Mouse (Mus musculus) spleen, postnatal 4 days (tissue): ENCODE results near the gene Inpp4b.

Experiments used
- DNase-seq, 2 experiments: peaks; one replicate each; pipeline ENCODE4 v3.0.0; 2022; ENCODE audit warnings: low spot score in 2 of 2

Inpp4b gene

DNA sequence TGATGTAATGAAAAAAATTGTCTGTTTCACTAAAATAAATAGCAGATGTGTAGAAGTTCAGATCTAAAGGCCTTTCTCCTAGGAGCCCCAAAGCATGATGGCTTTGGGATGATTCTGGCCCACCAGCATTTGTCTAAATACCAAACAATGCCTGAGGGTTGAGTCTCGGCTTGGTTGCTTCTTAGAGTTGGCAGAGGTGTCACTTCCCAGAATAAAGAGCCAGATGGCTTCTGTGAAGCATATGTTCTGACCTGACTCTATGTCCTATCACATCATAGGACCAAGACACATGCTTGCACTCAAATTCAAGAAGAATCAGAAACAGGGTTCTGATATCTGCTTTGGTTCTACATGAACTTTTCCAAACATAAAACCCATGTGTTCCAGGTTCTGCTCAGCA is 365.1 kb downstream of the Inpp4b start:
- DNase-seq, result no peak

DNA sequence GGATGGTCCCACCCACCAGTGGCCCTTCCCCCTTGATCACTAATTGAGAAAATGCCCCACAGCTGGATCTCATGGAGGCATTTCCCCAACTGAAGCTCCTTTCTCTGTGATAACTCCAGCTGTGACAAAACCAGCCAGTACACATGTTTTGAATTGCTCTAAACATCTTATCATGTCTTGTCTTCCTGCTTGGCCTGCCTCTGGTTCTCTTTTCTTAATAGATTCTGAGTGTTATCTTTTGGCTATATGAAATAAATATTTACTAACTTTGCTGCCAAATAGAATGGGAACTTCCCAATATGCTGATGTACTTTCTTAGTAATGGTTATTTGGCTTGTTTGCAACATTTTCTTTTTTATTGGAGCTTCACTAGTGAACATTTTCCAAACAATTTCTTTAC is 389.0 kb downstream of the Inpp4b start:
- DNase-seq, result no peak

DNA sequence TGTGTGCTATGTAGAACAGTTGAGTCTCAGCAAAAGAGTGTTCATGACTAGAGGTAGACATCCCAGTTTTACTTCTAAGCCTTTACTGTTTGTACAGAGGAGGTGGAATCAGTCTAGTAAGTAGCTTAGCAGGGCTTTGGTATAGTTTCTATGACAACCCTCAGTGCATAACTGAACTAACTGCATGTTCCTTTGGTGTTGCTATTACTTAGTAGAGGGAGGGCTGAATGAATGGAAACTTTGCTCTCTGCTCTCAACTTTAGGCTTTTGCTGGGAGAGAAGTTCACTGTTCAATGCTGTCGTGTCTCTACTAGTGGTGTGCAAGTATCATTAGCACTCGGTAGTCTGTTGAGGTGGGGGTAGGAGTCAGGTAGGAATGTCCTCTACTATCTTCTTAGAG is 393.3 kb downstream of the Inpp4b start:
- no peak for DNase-seq

DNA sequence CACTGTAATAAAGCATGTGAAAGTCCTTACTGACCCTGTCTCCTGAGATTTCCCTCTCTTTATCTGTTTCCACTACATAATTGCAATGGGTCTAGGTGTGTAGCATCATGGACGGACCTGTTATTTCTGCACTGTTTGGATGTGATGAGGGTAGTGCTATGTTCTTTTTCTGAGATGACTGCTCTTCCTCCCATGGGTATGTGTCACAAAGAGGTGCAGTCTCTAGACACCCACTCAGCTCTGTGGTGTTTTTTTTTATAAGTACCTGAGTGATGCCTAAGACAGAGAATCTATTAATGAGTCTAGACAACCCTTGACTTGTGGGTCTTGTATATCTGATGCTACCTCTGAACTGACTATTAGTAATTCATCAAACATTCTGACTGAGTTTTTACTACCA is 393.7 kb downstream of the Inpp4b start:
- no peak for DNase-seq

DNA sequence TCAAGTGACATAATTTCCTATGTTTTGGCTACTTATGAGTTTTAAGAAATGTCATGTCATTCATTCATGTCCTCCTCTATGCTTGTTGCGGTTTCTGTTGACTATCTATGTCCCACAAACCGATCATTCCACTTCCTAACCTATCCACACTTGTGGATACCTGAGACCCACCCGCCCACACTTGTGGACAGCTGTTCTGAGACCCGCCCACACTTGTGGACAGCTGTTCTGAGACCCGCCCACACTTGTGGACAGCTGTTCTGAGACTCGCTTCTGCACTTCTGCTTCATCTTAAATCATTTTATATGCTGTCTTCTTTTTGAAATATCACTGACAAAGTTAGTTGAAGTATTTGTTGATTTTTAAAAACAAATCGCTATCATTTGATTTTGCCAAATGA is 400.2 kb downstream of the Inpp4b start:
- no peak for DNase-seq

DNA sequence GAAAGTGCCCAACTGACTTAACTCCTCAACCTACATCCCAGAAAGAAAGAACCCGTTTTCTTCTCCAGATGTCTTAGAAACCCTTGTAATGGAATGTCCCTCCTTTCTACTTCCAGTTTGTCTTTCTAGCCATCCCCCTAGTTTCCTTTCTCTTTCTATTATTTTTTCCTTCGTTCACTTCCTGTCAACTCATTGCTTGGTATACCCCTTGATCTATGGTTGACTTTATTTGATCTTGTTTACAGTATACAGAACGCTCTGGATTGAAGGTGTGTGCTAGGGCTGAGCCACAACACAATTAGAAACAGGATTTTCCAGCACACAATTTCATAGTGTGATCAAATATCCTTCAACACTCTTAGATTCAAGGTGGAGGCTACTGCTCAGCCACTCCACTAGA is 400.7 kb downstream of the Inpp4b start:
- DNase-seq, result no peak

DNA sequence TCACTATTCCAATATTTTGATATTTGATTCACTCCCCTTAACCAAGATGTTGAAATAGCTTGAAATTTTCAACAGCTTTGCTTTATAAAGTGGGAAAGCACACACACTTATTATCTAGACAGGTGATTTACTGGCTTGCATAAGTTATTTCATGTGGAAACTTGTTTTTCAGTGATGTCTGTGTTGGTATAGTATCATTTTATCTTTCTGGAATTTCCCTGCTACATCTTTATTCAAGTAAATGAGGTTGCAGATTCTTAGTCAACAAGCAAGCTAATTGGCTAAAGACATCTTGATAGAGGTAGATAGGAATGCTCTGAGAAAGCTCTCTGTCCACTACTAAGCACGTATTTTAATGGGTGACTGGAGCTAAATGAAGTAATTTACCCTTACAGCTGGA is 403.1 kb downstream of the Inpp4b start:
- no peak for DNase-seq

DNA sequence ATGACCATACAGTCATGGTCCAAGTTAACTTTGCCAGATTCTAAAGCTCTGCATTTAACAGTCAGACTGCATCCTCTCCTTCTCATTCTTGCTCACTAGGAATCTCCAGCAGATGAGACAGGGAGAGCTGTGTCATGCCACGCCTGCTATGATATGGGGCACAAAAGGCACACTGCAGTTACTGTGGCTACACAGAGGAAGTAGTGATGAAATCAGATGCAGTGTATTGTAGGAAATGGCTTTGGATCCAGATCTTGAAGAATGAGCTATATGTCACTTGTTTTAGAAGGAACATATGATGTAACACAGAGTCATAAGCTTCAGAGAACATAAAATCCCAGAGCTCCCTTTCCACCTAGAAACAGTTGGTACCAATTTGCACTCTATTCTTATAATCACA is 408.8 kb downstream of the Inpp4b start:
- no peak for DNase-seq

DNA sequence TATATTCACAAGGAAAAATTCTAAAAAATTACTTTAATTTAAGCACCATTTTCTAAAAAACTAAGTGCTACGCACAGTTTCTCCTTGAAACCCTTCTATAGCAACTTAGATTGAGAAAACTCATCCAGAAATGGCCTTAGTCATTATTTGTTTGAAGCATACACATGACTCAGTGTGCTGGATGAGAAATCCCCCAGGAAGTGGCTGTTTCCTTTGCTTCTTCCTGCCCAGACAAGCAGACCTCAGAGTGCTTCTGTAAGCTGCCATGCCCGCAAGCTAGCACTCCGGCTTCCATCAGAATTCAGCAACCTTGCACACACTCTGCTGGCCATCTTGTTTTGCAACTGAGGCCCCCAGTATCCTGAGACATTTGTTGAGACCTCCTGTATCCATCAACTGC is 414.3 kb downstream of the Inpp4b start:
- DNase-seq, result no peak

DNA sequence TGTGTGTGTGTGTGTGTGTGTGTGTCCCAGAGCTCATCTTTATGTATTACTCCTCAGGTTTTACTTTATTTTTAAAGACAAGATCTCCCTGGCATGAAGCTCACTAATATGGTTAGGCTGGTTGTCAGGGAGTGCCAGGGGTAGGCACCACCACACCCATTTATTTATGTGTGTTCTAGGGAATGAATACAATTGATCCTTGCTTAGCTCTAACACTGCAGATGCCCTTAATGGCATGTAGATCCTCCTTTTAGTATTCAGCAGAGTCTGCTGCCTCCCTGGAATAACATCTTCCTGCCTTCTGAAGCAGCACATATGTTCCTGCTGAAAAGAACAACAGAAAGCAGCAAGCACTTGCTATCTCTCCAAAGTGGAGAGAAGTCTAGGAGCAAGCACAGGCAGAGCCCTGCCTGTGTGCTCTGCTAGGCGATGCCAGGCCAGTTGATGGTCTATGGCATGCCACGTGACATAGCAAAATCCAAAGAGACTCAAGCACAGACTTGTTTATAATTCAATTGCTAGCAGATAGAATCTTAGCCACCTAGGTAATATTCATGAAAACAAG is 415.3 kb downstream of the Inpp4b start:
- no peak for DNase-seq

DNA sequence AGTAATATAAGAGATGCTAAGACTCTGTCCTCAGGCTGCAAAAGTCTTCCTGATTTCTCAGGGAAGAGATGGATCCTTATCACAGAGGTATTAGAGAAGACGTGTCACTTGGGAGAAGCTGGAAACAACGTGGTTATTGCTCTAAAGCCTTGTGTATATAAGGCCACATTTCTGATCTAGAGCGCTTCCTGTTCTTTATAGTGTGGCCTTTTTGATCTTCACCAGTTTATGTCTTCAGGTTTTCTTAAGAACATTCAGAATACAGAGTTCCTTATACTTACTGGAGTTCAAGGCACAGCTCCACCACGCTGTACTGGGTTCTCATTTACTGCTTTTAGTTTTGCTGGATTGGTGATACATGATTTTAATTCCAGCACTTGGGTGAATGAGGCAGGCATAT is 419.1 kb downstream of the Inpp4b start:
- DNase-seq, result no peak

DNA sequence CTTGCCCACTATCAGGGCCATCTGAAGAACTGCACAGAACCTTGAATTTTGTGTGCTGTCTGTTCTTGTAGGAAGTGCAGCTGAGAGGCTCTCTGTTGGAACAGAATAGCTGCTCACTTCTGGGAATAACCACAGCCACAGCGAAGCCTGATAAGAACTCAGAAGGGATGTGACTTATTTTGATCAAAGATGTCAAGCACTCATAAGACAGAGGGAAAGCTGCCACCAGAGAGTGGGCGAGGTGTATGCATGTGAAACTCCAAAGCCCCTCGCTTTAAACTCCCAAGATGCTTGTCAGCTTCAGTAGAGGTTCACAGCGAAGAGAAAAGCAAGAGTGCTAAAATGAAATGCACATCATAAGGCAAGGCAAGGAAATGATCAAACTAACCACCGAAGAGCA is 423.7 kb downstream of the Inpp4b start:
- DNase-seq, result no peak

DNA sequence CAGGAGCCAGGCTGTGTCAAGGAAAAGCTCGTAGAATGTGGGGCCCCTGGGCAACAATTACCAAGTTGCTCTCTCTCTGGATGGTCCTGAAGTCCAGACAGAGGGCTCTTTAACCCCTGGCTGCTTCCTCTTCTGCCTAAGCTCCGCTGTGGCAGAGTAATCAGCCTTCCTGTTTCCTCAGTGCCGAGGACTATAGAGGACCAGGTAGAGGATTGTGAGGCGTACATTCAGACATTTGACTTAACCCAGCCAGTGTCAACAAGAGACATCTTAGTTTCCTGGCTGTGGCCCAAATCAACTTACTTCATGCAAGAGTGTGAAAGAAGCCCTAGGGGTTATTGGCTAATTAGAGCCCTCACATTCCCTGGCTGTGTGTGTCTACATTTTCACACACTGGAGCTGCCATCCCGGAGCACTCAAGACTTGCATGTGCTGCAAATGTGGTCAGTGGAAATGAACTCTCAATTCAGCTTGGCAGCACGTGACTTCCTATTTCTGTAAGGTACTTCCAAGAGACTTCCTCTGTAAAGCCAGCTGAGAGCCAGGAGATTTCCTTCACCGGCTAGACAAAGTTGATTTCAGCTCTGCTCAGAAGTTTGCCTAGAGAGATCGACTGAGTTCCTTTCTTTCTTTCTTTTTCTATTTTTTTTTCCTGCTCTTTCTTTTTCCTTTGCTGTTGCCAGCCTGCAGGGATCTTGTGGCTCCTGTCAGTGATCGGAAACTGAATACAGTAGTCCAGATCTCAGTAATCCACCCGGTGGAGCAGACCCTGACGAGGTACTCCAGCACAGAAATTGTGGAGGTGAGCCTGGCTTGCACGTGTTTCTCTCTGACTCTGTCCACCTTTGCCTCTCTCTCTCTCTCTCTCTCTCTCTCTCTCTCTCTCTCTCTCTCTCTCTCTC is 425.3 kb downstream of the Inpp4b start:
- DNase-seq, result no peak

DNA sequence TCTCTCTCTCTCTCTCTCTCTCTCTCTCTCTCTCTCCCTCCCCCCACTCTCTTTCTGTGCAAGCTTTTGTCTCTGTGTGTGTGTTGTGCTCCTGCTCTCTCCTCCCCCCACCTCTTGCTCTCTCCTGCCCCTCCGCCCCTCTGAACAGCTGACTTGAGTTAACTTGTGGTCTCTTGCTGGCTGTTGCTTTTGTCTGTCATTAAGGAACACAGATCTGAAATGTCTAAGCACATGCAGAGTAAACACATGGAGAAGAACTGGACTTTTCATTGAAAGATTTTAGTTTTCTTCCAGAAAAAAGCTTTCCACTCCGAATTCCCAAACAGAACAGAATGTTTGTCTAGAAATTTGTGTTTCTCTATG is 425.9 kb downstream of the Inpp4b start:
- no peak for DNase-seq

DNA sequence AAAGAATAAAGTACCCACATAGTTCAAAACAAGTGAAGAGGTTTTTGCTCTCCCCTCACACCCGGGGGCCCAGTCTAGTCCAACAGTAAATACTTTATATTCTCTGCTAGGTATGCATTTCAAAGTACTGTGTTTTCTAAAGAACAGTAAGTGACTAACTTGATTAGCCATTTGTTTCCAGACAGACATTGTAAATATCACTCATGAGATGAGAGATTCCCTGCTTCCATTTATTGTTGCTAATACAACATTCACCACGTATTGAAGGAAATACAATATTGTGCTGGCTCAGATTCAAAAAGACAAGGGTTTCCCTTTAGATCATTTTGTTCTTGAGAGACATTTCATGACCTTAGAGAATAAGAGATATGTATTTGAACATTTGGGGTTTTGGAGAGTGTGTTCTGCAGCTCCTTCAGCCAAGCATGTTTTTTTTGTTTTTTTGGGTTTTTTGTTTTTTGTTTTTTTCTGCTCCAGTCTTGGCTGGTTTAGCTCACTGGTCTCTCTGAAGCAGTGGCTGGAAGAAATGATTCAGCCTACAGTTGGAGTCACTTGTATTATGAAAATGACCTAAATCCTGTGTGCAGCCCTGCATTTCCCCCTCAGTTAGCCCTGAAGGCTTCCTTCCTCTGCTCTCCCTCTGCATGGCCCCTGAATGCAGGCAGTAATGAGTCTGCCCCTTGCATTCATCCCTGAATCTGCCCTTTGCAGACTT is 426.5 kb downstream of the Inpp4b start:
- DNase-seq, result no peak

DNA sequence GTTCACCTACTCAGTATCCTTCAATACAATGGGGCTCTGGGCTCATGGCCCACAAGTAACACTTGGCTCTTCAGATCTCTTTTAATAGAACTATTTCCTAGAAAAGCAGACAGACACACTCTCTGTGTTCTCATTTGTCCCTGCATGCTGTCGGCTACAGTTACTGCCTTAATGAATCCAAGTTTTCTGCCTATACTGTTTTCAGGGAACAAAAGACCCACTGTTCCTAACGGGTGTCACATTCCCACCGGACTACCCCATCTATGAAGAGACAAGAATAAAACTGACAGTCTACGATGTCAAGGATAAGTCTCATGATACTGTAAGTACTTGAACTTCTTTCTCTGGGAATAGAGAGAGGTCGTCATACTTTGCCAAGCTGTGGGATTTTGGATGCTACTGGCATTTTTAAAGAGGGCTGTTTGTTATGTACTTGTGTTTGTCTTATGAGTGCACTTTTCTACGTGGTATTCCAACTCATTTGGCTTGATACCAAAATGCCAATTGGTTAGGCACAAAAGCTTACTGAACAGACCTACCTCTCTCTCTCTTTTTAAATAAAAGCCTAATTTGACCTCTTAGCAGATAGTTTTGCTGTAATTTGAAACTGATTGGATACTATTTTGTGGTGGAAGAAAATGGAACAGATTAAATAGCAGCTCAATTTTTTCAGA is 428.4 kb downstream of the Inpp4b start:
- no peak for DNase-seq

DNA sequence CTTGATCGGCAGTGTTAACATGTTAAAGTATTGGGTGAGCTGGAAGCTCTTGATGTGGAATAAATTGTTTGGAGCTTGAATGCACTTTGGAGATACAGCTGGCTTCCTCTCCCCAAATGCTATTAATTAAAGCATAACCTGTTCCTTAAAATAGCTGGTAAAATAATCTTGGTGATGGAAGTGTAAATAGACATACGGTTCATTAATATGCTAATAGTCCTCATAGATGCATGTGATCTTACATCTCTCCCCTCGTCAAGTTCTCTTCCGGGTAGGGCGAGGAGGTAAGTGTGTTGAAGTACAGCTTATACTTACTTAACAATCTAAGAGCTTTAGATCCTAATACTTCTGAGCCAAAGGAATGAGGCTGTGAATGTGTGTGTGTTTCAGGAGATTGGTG is 430.5 kb downstream of the Inpp4b start:
- no peak for DNase-seq

DNA sequence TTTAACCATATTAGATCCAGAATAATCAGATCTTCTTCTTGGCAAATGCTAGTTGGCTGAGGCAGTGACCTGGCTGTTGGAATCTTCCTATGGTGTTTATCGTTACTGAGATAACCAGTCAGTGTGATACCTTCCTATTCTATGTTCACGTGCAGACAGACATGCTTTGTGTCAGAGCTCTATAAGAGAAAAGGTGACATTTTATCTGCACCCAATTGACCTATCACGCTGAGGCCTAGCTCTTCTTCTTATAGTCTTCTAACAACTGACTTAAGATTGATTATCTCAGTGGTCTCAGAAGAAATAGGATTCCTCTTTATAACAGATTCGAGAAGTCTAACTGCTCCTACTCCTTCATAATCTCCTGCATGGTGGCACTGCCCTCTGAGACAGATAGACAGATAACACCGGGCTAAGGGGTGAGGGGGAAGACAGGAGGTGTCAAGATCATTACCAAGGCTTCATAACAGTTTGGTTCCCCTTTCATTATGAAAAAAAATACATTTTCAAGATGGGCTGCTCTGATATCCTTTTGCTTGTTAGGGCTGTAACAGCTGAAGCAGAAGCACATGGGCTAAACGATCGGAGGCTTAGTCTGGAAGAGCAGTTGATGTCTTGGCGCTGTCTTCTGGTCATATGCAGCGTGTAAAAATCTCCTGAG is 431.1 kb downstream of the Inpp4b start:
- no peak for DNase-seq

DNA sequence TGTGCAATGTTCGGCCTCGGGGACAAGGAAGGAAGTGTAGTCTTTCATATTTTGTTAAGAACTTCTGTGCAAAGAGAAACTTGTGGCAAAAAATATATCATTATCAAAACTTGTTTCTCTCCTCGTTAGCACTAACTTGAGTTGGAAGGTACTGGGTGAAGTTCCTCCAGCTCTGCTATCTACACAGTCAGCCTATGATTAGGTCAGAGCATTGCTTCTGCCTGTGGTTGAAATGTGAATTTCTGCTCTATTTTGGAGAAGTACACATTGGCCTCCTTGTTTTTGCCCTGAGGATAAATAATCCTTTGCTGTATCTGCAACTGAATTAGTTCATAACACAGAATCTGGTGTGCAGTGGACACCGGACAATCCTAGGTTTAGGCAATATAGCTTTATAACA is 431.7 kb downstream of the Inpp4b start:
- no peak for DNase-seq

DNA sequence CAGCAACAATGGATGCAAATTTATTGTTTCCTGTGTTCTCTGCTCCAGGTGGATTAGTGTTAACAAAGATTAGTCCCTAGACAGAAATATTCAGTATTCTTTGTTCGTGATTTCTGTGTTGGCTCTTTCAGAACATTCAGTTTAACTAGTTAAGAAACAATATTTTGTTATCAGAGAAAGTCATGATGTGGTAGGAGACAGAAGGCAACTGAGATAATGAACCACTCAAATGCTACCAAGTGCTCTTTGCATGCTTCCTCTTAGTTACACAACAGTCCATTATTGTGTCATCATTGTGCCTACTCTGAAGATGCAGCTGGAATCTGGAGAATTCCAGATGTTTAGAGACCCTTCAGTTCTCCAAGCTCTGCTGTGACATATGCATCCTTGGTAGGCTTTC is 432.1 kb downstream of the Inpp4b start:
- no peak for DNase-seq

DNA sequence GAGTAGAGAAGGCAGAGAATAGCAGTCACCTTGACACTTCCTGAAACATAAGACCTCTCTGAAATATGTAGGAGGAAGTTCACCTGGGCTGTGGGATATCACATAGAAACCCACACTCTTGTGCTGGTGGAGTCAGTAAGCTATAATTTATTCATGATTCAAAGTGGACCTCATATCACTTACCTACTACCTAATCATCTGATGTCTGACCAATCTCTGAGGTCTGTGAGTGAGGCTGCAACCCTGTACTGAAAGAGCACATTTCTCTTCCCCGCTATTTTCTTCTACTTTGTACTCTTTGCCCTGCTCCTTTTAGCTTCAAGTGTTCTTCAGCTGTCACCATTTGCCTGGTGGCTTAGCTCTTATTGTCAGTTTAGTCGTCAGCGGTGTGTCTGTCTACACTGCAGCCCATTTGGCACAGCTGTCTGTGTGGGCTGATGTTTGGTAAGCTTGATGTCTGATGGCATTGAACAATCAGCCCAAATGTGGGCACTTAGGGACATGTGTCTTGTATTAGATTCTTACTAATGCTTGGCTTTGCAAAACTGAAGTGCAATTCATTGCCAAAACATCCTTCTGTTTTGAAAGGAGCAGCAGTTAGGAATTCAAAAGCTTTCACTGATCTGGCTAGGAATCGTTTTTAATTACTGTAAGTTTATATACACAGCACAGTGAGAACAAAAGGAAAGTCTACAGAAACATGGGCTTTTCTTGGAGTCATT is 434.3 kb downstream of the Inpp4b start:
- no peak for DNase-seq
